Mouse (Mus musculus): Measurements from ENCODE around the gene Ppm1n. TPM values are rescaled to one million over a fixed set of nuclear protein-coding genes. Genes with fewer than 3 reads are reported as not detected.
A peak's percentile ranks its signal among the peaks of the same experiment; 100 is the strongest.

The Ppm1n gene
- total RNA-seq (2021): not detected
- long read RNA-seq, experiment 1, partial matches to known transcripts: 0 of 1 reads
- long read RNA-seq, experiment 1, other reads (novel, unspliced or antisense): 0 of 1 reads
- long read RNA-seq, experiment 2: 0 reads

DNA sequence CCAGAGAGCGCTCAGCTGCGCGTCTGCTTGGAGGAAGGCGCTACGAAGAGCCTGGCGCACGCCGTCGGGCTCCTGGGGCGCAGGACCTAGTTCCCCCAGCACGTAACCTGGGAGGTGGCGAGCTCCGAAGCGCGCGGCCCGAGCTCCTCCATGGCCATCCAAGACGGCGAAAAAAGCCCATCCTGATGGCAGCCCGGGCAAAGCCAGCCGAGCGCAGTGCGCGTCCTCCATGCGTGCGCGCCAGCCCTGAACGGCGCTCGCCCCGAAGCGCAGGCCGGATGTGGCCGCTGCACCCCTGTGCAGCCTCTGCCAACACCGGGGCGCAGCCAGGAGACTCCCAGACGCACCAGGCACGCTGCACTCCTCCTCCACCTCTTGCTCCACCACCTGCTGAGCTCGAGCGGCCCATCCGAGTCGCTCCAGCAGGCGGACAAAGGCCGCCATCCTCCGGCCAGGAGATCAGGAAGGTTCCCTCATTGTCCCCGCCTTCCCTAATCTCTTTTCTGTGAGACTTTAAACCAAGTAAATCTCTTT is at the start of gene Ppm1n:
Gene Ppm1n, minus strand, starts transcription at position 484 of the 534 bp plus-strand sequence.
- no peak for DNase-seq

DNA sequence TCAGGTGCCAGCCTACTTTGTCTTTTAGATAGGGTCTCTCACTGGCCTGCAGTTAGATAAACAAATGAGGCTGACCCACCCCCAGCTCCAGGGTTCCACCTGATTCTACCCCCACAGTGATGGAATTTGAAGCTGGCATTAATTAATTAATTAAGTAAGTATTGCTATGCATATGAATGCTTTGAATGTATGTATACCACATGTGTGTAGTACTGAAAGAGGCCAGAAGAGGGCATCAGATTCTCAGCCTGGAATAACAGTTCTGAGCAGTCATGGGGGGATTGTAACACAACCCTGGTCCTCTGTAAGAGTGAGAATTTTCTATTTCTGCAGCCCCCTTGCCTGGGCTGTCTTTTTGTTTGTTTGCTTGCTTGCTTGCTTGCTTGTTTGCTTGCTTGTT is 48.6 kb upstream of the Ppm1n start:
- no peak for DNase-seq

DNA sequence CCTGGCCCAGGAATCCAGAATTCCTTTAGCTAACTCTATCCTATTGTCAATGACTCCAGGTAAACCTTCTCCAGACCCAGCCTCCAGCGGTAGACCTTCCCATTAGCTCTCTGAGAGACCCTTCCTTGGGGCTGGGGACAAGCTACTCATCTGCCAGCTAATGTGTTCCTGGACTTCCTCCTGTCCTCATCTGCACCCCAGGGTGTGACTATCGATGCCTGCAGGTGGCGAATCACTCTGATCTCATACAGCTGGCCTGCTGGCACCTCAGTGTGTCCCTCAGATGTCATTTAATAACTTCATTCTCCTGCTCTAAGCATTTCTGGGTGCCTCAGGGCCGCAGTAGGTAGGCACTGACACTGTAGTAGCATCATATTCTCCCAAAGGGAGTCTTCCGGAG is 47.9 kb upstream of the Ppm1n start:
- DNase-seq: no peak

DNA sequence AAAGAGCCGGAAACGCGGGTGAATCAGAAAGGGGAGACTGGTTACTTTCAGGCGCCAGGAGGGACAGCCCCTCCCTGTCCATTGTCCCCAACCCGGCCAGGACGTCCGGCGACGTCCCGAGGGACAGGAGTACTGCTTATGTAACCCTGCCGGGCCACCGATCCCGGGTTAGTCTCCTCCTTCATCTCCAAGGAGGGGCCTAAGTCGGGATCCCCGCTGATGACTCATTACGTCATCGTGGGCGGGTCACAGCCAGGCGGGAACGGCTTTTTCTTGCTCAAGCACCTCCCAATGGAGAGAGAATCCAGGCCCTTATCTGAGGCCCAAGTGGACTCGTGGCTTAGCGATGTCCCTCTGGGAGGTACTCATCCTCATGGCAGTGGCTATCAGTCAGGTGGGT is 47.3 kb upstream of the Ppm1n start:
- peak; percentile 90 for DNase-seq

DNA sequence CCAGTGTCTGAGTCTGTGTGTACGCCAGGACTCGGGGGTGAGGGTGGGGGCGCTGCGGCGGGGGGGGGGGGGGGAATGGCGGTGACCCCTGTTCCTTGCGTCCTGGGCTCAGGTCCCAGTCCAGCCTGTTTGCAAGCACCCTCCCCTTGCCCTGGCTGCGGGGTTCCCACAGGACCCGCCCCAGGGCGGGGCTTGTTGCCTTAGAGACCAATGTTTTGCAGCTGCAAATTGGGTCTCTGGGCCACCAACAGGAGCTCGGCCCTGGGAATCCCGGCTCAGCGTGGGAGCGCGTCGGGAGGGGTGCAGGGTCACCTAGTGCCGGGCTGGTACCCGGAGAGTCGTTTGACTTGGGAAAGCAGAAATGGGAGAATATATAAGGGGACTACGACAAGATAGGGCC is 46.5 kb upstream of the Ppm1n start:
- DNase-seq: peak; percentile 87

DNA sequence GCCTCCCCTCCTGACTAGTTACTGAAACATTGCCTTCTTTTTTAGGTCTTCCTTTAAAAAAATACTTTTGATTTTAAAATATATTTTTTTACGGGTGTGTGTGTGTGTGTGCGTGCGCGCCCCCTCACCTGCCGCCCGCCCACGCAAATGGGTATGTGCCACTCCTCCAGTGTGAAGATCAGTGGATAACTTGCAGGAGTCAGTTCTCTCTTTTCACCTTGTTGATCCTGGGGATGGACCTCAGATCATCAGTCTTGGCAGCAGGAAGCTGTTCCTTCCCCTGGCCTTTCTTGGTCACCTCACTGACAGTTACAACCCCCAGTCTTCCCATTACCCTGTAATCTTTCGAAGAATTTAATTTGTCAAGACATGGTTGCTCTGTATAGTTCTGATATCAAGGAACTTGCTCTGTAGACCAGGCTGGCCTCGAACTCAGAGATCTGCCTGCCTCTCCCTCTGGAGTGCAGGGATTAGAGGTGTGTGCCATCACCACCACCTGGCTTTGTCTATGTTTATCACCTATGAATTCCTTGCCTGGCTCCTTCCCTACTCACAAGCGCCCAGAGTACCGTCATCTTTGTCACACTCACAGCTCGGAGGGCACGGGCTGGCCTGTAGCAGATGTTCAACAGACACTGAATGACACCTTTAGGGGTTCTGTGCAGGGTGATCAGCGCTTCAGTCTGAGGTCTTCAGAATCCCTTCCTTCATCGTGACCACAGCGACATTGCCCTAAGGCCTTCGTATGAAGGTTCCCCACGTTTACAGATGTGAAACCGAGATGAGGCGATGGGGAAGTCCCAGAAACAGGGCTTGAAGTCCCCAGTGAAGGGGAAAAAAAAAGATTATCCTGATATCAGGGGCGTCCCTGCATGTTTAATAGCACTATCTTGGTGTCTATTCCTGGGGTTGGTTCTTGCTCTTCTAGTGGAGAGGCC is 45.7 kb upstream of the Ppm1n start:
- DNase-seq: no peak

DNA sequence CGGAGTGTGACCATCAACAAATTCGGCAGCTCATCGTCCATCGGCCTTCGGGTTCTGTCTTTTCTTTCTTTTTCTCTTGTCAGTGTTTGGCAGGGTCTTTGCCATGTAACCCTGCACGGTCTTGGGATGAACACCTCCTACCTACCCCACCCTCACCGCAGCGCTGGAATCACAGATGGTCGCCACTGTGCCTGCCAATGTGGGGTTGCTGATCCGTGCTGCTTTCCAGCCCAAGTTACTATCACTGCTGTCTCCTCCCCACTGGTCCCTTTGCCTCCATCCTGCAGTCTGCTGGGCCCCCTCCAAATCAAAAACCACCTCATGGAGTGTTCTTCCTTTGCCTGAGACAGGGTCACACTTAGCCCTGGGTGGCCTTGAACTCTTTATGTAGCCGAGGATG is 44.4 kb upstream of the Ppm1n start:
- no peak for DNase-seq

DNA sequence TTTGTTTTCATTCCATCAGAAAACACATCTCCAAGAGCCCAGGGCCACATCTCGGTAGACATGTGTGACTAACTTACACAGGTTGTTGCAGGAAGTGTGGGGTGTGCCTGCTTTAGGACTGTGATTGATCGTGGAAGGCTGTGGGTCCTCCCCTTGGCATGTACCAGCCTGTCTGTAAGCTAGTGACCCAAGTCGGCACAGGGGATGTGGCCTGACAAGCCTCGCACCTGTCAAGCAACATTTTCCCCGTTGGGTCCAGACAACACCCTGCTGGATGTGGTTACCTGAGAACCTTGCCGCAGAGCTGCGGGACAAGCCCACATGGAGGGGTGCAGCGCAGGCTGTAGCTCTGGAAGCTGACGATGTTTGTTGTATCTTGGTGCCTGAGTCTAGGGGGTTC is 42.6 kb upstream of the Ppm1n start:
- no peak for DNase-seq

DNA sequence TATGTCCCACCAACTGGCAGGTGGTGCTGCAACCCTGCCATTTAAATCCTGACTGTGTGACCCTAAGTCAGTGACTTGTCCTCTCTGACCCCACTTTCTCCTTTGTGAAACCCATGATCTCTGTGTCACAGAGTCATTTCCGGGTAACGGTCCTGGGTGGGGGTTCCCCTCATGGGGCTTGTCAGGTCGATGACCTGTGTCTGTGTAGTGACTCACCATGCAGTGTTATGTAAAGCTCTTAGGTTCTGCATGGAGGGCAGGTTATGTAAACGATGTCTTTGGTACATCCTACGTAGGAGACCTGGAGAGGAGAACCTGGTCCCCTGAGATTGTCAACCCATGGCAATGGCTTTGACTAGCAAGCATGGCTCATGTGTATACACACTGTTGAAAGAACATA is 41.6 kb upstream of the Ppm1n start:
- DNase-seq: no peak

DNA sequence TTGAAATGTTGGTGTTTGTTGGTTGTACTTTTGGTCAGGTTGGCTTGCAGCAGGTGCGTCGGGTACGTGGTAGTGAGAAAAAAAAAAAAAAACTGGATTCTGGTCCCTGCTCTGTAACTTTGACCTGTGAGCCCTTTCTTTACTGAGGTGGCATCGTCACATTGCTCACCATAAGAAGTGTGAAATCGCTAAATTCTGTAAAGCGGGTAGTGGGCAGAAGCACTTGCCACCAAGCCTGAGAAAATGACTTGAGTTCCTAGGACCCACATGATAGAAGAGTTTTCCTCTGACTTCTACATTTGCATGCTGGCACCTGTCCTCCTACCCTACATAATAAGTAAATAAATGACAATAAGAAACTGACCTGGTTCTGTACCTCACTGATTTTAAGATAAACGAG is 40.8 kb upstream of the Ppm1n start:
- DNase-seq: no peak

DNA sequence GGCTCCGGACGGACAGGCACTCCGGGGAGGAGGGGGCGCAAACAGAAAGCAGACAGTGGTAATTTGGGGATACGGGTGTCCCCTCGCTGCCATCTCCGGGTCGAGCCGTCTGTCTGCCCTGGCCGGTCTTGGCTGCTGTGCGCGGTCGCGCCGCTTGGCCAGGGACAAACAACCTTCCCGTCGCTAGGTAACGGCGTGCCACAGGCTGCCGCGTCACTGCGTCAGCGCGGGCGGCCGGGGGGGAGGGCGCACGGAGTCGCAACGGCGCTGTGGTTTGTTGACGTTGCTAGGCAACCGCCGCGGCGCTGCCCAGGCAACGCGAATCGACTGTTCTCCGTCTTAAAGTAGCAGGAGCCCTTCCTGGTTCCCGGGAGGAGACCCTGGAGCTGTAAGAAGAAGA is 40.0 kb upstream of the Ppm1n start:
- DNase-seq: peak; percentile 96

DNA sequence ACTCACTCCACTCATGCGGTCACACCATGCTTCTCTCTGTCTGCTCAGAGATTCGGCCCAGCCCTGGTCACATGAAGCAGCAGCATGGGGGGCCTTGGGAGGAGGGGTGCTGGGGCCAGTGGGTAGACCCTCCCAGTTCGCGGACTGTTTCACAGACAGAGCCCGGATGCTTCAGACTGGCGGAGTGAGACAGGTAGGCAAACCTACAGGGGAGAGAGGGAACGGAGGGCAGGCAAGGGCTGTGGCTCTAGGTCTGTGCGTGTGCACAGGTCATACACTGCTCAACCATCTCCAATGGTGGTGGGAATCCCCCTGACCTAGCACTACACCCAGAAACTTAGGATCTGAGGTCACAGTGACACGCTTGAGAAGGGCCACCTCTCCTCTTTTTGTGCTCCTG is 39.6 kb upstream of the Ppm1n start:
- DNase-seq: no peak

DNA sequence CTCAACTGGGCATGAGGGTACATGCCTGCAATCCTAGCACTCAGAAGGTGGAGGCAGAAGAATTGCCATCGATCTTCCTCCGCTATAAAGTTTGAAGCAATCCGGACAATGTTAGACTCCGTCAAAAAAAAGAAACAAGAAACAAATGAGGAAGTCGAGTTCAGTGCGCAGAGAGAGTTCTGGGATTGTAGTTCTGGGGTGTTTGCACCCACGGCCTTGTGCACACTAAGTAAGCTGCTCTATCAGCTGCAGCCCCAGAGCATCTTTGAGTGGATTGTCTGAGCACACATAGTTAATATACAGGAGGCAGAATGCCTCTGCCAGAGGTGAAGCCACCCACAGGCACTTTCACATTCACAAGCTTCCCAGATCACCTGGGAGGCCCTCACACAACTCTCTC is 38.8 kb upstream of the Ppm1n start:
- no peak for DNase-seq

DNA sequence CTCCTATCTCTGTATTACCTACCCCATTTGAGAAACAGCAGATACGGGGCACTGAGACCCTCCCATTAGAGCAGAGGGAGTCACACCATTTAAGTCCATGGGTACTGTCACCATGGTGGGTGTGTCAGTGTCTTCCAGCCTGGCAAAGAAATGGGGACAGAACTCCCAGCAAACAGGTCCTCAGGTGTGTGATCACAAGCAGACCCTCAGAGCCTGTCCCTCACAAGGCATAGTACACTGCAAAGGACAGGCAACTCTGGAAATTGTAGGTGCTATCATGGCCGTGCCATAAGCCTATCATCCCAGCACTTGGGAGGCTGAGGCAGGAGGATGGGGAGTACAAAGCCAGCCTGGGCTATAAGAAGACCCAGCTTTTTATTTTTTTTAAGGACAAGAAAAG is 38.3 kb upstream of the Ppm1n start:
- no peak for DNase-seq

DNA sequence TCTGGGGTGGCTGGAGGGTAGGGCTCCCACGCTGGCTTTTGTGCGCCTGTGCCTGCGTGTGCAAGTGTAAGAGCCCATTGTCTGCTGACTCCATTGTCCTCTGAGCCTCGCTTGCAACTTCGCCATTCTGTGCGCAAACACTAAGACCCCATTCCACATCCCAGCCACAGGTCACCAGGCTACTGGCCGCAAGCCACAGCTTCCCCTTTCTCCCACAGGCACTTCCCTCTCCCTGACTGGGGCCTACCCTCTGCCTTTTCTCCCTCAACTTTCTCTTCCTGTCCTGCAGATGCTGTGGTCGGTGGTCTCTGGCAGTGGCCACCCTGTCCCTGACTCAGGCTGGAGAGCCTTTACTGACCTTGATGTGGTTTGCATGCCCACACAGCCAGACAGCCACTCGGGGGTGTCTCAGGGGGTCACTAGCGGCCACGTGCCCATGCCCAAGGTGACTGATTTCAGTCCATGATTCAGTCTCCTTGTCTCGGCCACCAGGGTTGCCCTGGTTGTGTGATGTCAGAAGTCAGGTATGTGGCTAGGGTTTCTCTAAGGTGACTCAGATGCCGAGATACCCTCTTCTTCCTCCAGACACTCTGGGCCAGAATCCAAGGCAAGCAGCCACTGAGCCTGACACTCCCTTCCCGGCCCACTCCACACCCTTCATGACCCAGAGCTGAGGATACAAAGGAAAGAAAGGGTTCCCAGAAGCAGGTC is 36.7 kb upstream of the Ppm1n start:
- DNase-seq: peak; percentile 35

DNA sequence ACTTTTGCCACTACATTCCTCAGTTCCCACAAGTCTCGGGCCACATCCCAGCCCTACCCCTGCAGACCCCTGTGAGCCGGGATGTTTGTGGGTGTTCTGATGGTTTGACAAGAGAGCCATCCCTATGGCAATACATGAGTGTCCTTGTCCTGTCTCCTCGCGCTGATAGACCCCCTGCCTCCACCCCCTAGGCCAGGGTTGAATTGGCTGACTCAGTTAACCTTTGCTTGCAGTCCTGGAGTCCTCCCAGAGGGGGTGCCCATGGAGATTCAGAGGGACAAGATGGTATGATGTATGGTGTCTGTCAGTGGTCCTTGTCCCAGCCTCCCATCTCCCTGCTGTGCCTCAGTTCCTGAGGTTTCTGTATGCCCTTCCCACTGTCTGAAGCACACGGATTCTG is 34.2 kb upstream of the Ppm1n start:
- DNase-seq: no peak

DNA sequence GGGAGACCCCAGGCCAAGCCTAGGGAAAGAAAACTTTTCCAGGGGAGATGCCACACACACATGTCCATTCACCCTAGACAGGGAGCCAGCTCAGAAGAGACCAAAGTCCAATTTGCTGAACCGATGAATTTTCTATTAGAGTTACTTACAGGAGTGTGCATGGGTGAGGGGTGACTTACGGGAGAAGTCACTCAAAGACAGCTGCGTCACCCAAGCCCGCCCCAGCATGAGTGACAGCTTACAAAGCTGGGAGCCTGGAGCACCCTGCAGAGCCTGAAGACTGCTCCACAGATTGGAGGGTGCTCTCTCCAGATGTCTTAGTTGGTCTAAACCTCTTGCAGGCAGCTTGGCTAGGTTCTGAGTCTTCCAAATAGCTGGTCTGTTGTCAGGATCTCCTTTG is 32.1 kb upstream of the Ppm1n start:
- DNase-seq: no peak

DNA sequence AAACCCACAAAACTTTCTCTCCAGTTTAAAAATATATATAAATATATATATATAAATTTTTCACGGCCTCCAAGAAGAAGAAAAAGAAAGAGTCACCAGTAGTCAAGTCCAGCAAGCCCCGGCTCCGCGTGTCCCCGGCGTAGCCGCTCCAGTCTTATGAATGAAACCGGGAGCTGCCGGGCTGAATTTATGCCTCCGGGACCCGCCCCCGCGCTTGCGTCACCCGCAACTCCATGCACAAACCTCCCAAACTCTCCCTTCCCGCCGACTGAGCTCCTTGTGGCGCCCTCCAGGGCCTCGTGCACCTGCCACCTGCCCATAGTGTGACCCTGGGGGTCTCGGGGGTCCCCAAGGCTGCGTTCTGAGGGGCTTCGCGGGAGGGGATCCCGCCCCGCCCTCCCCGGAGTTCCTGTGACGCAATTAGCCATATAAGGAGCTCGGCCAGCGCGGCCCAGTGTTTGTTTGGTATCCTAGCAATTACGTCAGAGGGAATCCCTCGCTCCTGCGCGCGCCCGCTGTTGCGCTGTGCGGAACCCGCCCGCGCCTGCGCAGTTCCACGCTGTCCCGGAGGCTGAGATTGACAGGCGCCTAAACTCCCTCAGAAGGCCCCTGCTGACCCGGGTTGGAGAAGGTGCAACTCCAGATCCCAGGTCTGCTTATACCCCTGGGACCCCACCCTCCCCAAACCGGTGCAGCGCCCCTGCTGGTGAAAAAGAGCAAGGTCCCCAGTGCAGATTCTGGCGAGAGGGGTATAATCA is 30.2 kb upstream of the Ppm1n start, which contains the start of gene Fosb:
Gene Fosb, minus strand, starts transcription at position 168 of the 758 bp plus-strand sequence.
- peak; percentile 93 for DNase-seq

DNA sequence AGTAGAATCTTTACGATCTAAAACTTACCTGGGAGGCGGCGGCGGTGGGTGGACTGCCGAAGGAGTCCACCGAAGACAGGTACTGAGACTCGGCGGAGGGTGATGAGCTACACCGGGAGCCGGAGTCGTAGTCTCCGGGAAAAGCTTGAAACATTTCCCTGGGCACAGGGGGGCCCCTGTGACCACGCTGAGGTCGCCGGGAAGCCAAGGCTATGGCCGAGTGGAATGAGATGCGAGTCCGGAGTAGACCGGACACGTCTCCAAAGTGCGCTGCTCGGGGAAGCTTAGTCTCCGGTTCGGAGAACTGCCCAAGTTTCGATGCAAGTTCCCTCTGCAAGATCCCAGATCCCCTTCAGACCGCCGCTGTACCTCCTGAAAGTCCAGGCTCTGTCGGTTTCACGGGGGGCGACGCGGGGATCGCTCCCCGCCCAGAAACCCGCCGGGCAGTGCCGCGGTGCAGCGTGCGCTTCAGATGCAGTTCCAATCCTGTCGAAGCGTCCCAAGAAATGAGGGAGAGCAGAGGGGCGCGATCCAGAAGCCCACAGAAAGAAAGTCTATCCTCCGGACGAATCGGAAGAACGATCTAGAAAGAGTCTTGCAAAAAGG is 29.5 kb upstream of the Ppm1n start:
- DNase-seq: no peak

DNA sequence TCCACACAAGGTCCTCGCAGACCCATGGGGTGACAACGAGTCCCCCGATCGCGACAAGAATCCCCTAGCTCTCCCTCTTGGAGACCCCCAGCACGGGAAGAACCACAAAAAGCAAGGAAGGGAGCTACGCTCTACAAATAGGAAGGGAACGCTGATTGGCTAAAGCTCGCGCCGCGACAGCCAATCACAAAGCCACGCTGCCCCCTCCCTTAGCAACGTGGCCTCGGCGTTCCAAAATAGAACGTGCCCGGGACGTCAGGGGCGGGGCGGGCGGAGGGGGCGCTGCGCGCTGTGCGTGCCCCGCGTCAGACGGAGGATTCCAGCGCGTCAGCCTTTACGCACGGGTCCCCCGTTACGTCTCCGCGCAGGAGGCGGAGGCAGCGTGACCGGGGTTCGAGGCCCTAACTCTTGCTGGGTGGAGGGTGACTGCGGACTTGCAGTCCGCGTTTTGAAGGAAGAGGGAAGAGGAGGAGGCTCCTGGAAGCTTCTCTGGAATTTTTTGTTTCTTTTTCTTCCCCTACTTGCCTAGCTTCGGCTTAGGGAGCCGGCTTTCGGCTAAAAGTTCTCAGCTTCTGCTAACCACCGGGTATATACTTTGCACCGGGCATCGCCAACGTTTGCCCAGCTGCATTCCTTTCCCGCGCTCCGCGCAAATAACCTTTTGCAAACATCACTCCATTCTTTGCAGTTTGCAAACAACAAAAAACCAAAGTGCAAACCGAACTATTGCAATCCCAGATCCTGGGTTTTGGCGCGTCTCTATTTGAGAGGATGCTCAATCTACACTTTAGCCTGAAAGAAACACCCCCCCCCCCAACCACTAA is 28.8 kb upstream of the Ppm1n start:
- peak; percentile 97 for DNase-seq

Measured in gastrocnemius, postnatal 25 days (tissue).